Mouse (Mus musculus) forebrain, embryonic 14.5 days (tissue): ENCODE data around the gene Col4a4. TPM values are rescaled to one million over a fixed set of nuclear protein-coding genes. Genes with fewer than 3 reads are reported as not detected.

Experiments used
- polyA plus RNA-seq: library from polyadenylated mRNA; unstranded; fragments of >200 nt; fragmentation: Nextera tagmentation; extraction: Ambion mirVana; gene quantifications from 2 replicates; pipeline ENCODE4 v1.2.1, GENCODE M21; 2014

Gene Col4a4
- polyA plus RNA-seq, 1 experiment from 2014 or later = 0.24 TPM

Other genes starting within 250 kb of the Col4a4 start
- 0.16 and 0.23 TPM in 2 replicates for gene Col4a3, start 72 bp upstream of the Col4a4 start, polyA plus RNA-seq
- 462 and 492 TPM in 2 replicates for gene Mff, start 138.0 kb upstream of the Col4a4 start, polyA plus RNA-seq
- not detected in 2 replicates for gene Tm4sf20, start 181.6 kb upstream of the Col4a4 start, polyA plus RNA-seq
- not detected in 2 replicates for gene Gm47791, start 184.4 kb upstream of the Col4a4 start, polyA plus RNA-seq